Comparison of ENCODE assay signal across 8 mouse cellular contexts in genomic region chr7:90456845-90457468, GRCm38 (mm10). TPM values are rescaled to one million over a fixed set of nuclear protein-coding genes. Genes with fewer than 3 reads are reported as not detected.
A peak's percentile ranks its signal among the peaks of the same experiment; 100 is the strongest.
DNase-seq lines count a peak whose midpoint lies in the region; ATAC-seq and TF ChIP-seq lines count a peak whose summit lies in the region.

Gene Tmem126a, minus strand, starts transcription at chr7:90457229.

- peak; percentile 95 for ATAC-seq in heart, embryonic 14.5 days (ENCODE audit: insufficient number of reproducible peaks, insufficient read depth, low FRiP score, low read depth)
- ATAC-seq in liver, embryonic 11.5 days (replicated peaks; ENCODE audit: low FRiP score), result peak; percentile 94
- peak; percentile 96 for ATAC-seq in stomach, embryonic 14.5 days (ENCODE audit: insufficient number of reproducible peaks, insufficient read depth, low FRiP score, low read depth)

- H3K79me2 ChIP-seq in CH12.LX (replicated peaks; ENCODE audit: control insufficient read depth, extremely low read depth, insufficient read depth, poor library complexity, severe bottlenecking), result peaks cover 14% of the 10 kb centered on the region

- peak; percentile 97 for TF ChIP-seq POLR2A in CH12.LX (IDR thresholded peaks at IDR 0.05; ENCODE audit: low read depth, low read length)

- TF ChIP-seq EP300 in CH12.LX (IDR thresholded peaks at IDR 0.05; ENCODE audit: low read length), result no peak

- no peak for TF ChIP-seq RAD21 in CH12.LX (IDR thresholded peaks at IDR 0.05; ENCODE audit: low read depth, low read length)

- peaks cover 0 to 7% of the 10 kb centered on the region in 2 experiments; a peak in 2 of 4 replicates for H3K4me1 ChIP-seq in CH12.LX (ENCODE audit: control insufficient read depth in 1 of 2, insufficient read depth in 2 of 2)
- peaks cover 18% of the 10 kb centered on the region for H3K4me1 ChIP-seq in forebrain, embryonic 10.5 days
- H3K4me1 ChIP-seq in heart, embryonic 14.5 days (ENCODE audit: control insufficient read depth in 2 of 2, insufficient read depth in 2 of 2, low read length in 2 of 2), result peaks cover 4 to 13% of the 10 kb centered on the region in 2 experiments
- peaks cover 7% of the 10 kb centered on the region for H3K4me1 ChIP-seq in liver, embryonic 11.5 days (replicated peaks; ENCODE audit: control insufficient read depth, insufficient read depth, low read length)
- H3K4me1 ChIP-seq in stomach, embryonic 14.5 days (ENCODE audit: control insufficient read depth, insufficient read depth, low read length), result peaks cover 7% of the 10 kb centered on the region

- WGBS in forebrain, embryonic 10.5 days, result under 1% methylated on average over 41 of the region's 41 CpGs
- under 1% methylated on average over 41 of the region's 41 CpGs for WGBS in heart, embryonic 14.5 days
- under 1% methylated on average over 41 of the region's 41 CpGs for WGBS in liver, embryonic 11.5 days
- under 1% methylated on average over 41 of the region's 41 CpGs for WGBS in stomach, embryonic 14.5 days

- in situ Hi-C loops in CH12.LX (cut with MboI; ENCODE audit: low pct_ligation_motif_present, low pct_unique_long_range_greater_than_20kb, low sequenced_read_pairs), result no loop called here

- no peaks in the 10 kb centered on the region for H3K9me3 ChIP-seq in CH12.LX (replicated peaks; ENCODE audit: low read length)
- no peaks in the 10 kb centered on the region for H3K9me3 ChIP-seq in forebrain, embryonic 10.5 days
- H3K9me3 ChIP-seq in heart, embryonic 14.5 days (ENCODE audit: control insufficient read depth, low read length), result no peaks in the 10 kb centered on the region
- no peaks in the 10 kb centered on the region for H3K9me3 ChIP-seq in liver, embryonic 11.5 days (ENCODE audit: control insufficient read depth, low read length)
- no peaks in the 10 kb centered on the region for H3K9me3 ChIP-seq in stomach, embryonic 14.5 days (ENCODE audit: control insufficient read depth, low read depth, low read length)

- H3K27me3 ChIP-seq in CH12.LX (replicated peaks), result no peaks in the 10 kb centered on the region
- H3K27me3 ChIP-seq in forebrain, embryonic 10.5 days (ENCODE audit: poor library complexity, severe bottlenecking), result no peaks in the 10 kb centered on the region
- 0 out of 2 replicates have a peak, but pooled peaks cover 4% of the 10 kb centered on the region for H3K27me3 ChIP-seq in heart, embryonic 14.5 days (ENCODE audit: control insufficient read depth, insufficient read depth, low read length)
- H3K27me3 ChIP-seq in liver, embryonic 11.5 days (replicated peaks; ENCODE audit: control insufficient read depth, insufficient read depth, low read length), result no peaks in the 10 kb centered on the region
- no peaks in the 10 kb centered on the region for H3K27me3 ChIP-seq in stomach, embryonic 14.5 days (ENCODE audit: control insufficient read depth, insufficient read depth, low read length)

- H3K9ac ChIP-seq in CH12.LX (ENCODE audit: insufficient read depth, low read depth), result peak within 1 kb of the TSS; percentile 79
- peak within 1 kb of the TSS; percentile 89 for H3K9ac ChIP-seq in heart, embryonic 14.5 days (ENCODE audit: low read length)
- peak within 1 kb of the TSS; percentile 79 for H3K9ac ChIP-seq in liver, embryonic 11.5 days (ENCODE audit: low read depth, low read length)
- H3K9ac ChIP-seq in stomach, embryonic 14.5 days (replicated peaks; ENCODE audit: low read depth, low read length), result peak within 1 kb of the TSS; percentile 61

- 0 out of 4 replicates have a peak, but pooled peaks of 1 of the 2 experiments have one; percentile 10 for TF ChIP-seq CTCF in CH12.LX (conservative IDR thresholded peaks at IDR 0.05 in 1 of 2, IDR thresholded peaks at IDR 0.05 in 1 of 2; ENCODE audit: low read depth in 2 of 2, low read length in 2 of 2)

- peak within 1 kb of the TSS; percentile 93 for H3K27ac ChIP-seq in CH12.LX (ENCODE audit: insufficient read depth, low read depth)
- peak within 1 kb of the TSS; percentile 93 for H3K27ac ChIP-seq in forebrain, embryonic 10.5 days
- peak within 1 kb of the TSS; percentile 90 to 95 for H3K27ac ChIP-seq in heart, embryonic 14.5 days (replicated peaks in 1 of 2; ENCODE audit: control insufficient read depth in 1 of 2, insufficient read depth in 1 of 2, low read depth in 2 of 2, low read length in 2 of 2)
- peak within 1 kb of the TSS; percentile 88 for H3K27ac ChIP-seq in liver, embryonic 11.5 days (ENCODE audit: low read depth, low read length)
- peak within 1 kb of the TSS; percentile 88 for H3K27ac ChIP-seq in stomach, embryonic 14.5 days (ENCODE audit: low read length)

- dilution Hi-C loops in CH12.LX (cut with MboI; ENCODE audit: extremely low pct_ligation_motif_present, extremely low pct_unique_long_range_greater_than_20kb, low sequenced_read_pairs), result no loop called here

- H3K4me2 ChIP-seq in CH12.LX (ENCODE audit: insufficient read depth, low read depth, poor library complexity, severe bottlenecking), result peak within 1 kb of the TSS; percentile 79
- H3K4me2 ChIP-seq in heart, embryonic 14.5 days (ENCODE audit: low read length), result peak within 1 kb of the TSS; percentile 68
- H3K4me2 ChIP-seq in liver, embryonic 11.5 days, result peak within 1 kb of the TSS; percentile 88
- peak within 1 kb of the TSS; percentile 45 for H3K4me2 ChIP-seq in stomach, embryonic 14.5 days (replicated peaks; ENCODE audit: low read depth, low read length)

- H3K4me3 ChIP-seq in CH12.LX (replicated peaks in 1 of 3; ENCODE audit: low read depth in 2 of 3, low read length in 2 of 3, poor library complexity in 1 of 3), result peak within 1 kb of the TSS; percentile 60 to 96 (median 64)
- peak within 1 kb of the TSS; percentile 81 for H3K4me3 ChIP-seq in forebrain, embryonic 10.5 days
- H3K4me3 ChIP-seq in heart, embryonic 14.5 days (ENCODE audit: control insufficient read depth in 1 of 2, insufficient read depth in 1 of 2, low read depth in 1 of 2, low read length in 2 of 2), result peak within 1 kb of the TSS; percentile 81 to 93
- H3K4me3 ChIP-seq in liver, embryonic 11.5 days (ENCODE audit: low read depth, low read length), result peak within 1 kb of the TSS; percentile 78
- peak within 1 kb of the TSS; percentile 76 for H3K4me3 ChIP-seq in stomach, embryonic 14.5 days (ENCODE audit: low read depth, low read length)

- H3K36me3 ChIP-seq in CH12.LX (replicated peaks in 1 of 2; ENCODE audit: control insufficient read depth in 1 of 2, insufficient read depth in 1 of 2, low read length in 1 of 2), result peaks cover 8 to 25% of the 10 kb centered on the region in 2 experiments
- peaks cover 29% of the 10 kb centered on the region for H3K36me3 ChIP-seq in forebrain, embryonic 10.5 days (replicated peaks)
- peaks cover 32% of the 10 kb centered on the region for H3K36me3 ChIP-seq in heart, embryonic 14.5 days (ENCODE audit: control insufficient read depth, insufficient read depth, low read length)
- H3K36me3 ChIP-seq in liver, embryonic 11.5 days (ENCODE audit: control insufficient read depth, insufficient read depth, low read length), result peaks cover 2% of the 10 kb centered on the region; the same call in 1 of the 2 replicates
- peaks cover 7% of the 10 kb centered on the region; the same call in 1 of the 2 replicates for H3K36me3 ChIP-seq in stomach, embryonic 14.5 days (ENCODE audit: control insufficient read depth, insufficient read depth, low read length)

- peak; percentile 90 for DNase-seq in CH12.LX (ENCODE audit: extremely low read depth)
- peak; percentile 81 for DNase-seq in c-Kit-positive CD71-negative TER-119-negative erythroid progenitor cells, embryonic 14.5 days (ENCODE audit: low read depth)
- DNase-seq in forebrain, embryonic 10.5 days (ENCODE audit: extremely low spot score, low spot score), result peak; percentile 90
- peak; percentile 90 for DNase-seq in kidney, postnatal 10 days
- DNase-seq in liver, embryonic 11.5 days (ENCODE audit: low spot score), result peak; percentile 81
- DNase-seq in naive thymus-derived CD4-positive, alpha-beta T cell, adult 2 months (ENCODE audit: low read depth), result peak; percentile 80

TF ChIP-seq in CH12.LX, 34 proteins besides CTCF, POLR2A, EP300 and RAD21 (continues in another document):
- TF ChIP-seq MEF2A (IDR thresholded peaks at IDR 0.05; ENCODE audit: borderline replicate concordance, low read depth, low read length), result peak; percentile 68
- no peak for TF ChIP-seq GABPA (IDR thresholded peaks at IDR 0.05; ENCODE audit: insufficient replicate concordance, low read depth, low read length)
- peak; percentile 46 for TF ChIP-seq NRF1 (IDR thresholded peaks at IDR 0.05; ENCODE audit: low read depth, low read length)
- peak; percentile 88 for TF ChIP-seq USF1 (IDR thresholded peaks at IDR 0.05; ENCODE audit: low read depth, low read length)
- peak; percentile 81 for TF ChIP-seq USF2 (conservative IDR thresholded peaks at IDR 0.05; ENCODE audit: low read depth, low read length)
- no peak for TF ChIP-seq ZKSCAN1 (IDR thresholded peaks at IDR 0.05; ENCODE audit: borderline replicate concordance, low read depth, low read length)
- TF ChIP-seq ETS1 (conservative IDR thresholded peaks at IDR 0.05; ENCODE audit: low read depth, low read length), result 0 out of 2 replicates have a peak, but pooled peaks have one; percentile 44
- TF ChIP-seq MAFK (IDR thresholded peaks at IDR 0.05; ENCODE audit: insufficient replicate concordance, low read length), result no peak
- TF ChIP-seq CHD2 (IDR thresholded peaks at IDR 0.05; ENCODE audit: low read length), result peak; percentile 54; the same call in 1 of the 2 replicates
- TF ChIP-seq ZMIZ1 (IDR thresholded peaks at IDR 0.05; ENCODE audit: low read depth, low read length), result peak; percentile 91
- peak; percentile 90 for TF ChIP-seq TCF12 (IDR thresholded peaks at IDR 0.05; ENCODE audit: low read depth, low read length)
- peak; percentile 95 for TF ChIP-seq BHLHE40 (IDR thresholded peaks at IDR 0.05; ENCODE audit: low read depth, low read length)
- peak; percentile 76 for TF ChIP-seq HCFC1 (IDR thresholded peaks at IDR 0.05; ENCODE audit: low read depth, low read length)
- TF ChIP-seq MYC (IDR thresholded peaks at IDR 0.05; ENCODE audit: low read depth, low read length), result peak; percentile 51; the same call in 1 of the 2 replicates
- TF ChIP-seq ELF1 (IDR thresholded peaks at IDR 0.05; ENCODE audit: low read depth, low read length), result peak; percentile 81
- TF ChIP-seq NELFE (IDR thresholded peaks at IDR 0.05; ENCODE audit: low read depth, low read length), result peak; percentile 94
- TF ChIP-seq SIN3A (IDR thresholded peaks at IDR 0.05; ENCODE audit: low read length), result peak; percentile 85; the same call in 1 of the 2 replicates
- TF ChIP-seq E2F4 (IDR thresholded peaks at IDR 0.05; ENCODE audit: insufficient replicate concordance, low read depth, low read length), result no peak

RNA-seq across cellular contexts. Expression of gene Tmem126a, which starts in this region (rescaled TPM):
- total RNA-seq in CH12.LX (2012; rRNA removed) (65.3 and 78.0 TPM in 2 replicates), CH12.LX (2014; rRNA removed) (121 and 133 TPM in 2 replicates)
- 62.3 and 70.9 TPM in 2 replicates for polyA plus RNA-seq in CH12.LX (2012; ENCODE audit: insufficient read length, low read depth)
- polyA plus RNA-seq in forebrain, embryonic 10.5 days (2016; fragmentation: Nextera tagmentation; extraction: Ambion mirVana), result 135 and 140 TPM in 2 replicates
- polyA plus RNA-seq in heart, embryonic 14.5 days (2014; fragmentation: Nextera tagmentation; extraction: Ambion mirVana), result 123 and 125 TPM in 2 replicates
- 93.6 and 96.2 TPM in 2 replicates for polyA plus RNA-seq in liver, embryonic 11.5 days (2014; fragmentation: Nextera tagmentation; extraction: Ambion mirVana)
- 102 and 111 TPM in 2 replicates for polyA plus RNA-seq in stomach, embryonic 14.5 days (2014; fragmentation: Nextera tagmentation; extraction: Ambion mirVana)

Comparison
In these comparisons a context has a peak if more than half of its experiments do, and no peak if none do; other contexts are left out.
1. Peak in every context shown above with its lines: DNase-seq, ATAC-seq, H3K4me3 ChIP-seq and H3K27ac ChIP-seq.